Mouse (Mus musculus): ENCODE measurements at regions not wholly inside any gene's neighbourhood (a gene's known extent, or its start where the extent isn't known, plus 50 kb on each side); places are given as distances from the start of the nearest gene placed in this dataset.

DNA sequence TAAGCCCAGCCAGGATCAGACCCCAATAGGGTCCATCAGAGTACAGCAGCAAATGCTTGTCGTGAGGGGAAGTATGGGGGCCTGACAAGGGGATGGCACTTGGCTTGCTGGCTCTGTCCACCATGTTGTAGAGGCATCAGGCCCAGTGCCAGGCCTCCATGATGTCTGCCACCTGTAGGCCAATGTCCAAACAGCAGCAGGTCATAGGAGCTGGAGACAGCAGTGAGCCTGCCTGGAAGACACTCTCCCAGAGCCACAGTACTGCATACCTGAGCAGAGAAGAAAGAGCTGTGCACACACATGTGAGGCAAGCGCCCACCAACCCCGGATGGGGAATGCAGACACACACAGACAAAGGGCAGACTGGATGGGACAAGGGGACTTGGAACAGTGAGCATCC lies 55.4 kb upstream of the Slc22a12 start:
- Histone ChIP-seq H3K27me3 (ENCODE audit: control insufficient read depth, insufficient read depth, low read length) (no peaks in the 10 kb centered on the region), H3K4me1 (ENCODE audit: control insufficient read depth, insufficient read depth, insufficient read length, low read length) (peaks cover 14% of the 10 kb centered on the region), H3K27ac (ENCODE audit: insufficient read depth, low read depth, low read length) (no peak overlapping the region), H3K4me3 (ENCODE audit: low read depth, low read length) (no peak overlapping the region), H3K36me3 (ENCODE audit: control insufficient read depth, insufficient read depth, low read length) (no peaks in the 10 kb centered on the region)
- 90% methylated on average over 3 of the region's 3 CpGs for WGBS
- TF ChIP-seq CTCF (IDR thresholded peaks at IDR 0.05; ENCODE audit: extremely low read depth, insufficient read length, insufficient replicate concordance, low read depth, low read length) (no peak), POLR2A (IDR thresholded peaks at IDR 0.05; ENCODE audit: low read depth, low read length) (no peak)

DNA sequence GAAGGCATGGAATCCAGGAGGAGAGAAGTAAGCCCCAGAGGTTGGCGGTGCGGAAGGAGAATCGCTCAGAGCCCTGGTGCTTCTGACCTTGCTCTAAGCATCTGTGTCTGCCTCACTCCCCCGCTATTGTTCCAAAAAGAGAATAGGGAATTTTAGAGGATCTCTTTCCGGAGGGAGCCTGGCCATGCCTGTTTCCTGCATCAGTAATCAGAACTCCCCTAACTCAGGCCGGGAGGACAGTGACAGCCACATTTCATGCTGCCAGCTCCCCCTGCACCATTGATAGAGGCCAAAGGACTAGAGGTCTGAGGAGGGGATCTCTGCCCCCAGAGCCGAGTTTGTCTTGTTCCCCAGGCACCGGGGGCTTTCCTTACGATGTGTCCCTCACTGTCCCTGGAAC lies 53.0 kb upstream of the Slc22a12 start:
- H3K27me3 ChIP-seq (ENCODE audit: control insufficient read depth, insufficient read depth, low read length) = no peaks in the 10 kb centered on the region
- 67% methylated on average over 9 of the region's 9 CpGs for WGBS
- no peak for TF ChIP-seq POLR2A (IDR thresholded peaks at IDR 0.05; ENCODE audit: low read depth, low read length)
- TF ChIP-seq CTCF (IDR thresholded peaks at IDR 0.05; ENCODE audit: extremely low read depth, insufficient read length, insufficient replicate concordance, low read depth, low read length) = no peak

More for the DNA sequence above, 53.0 kb upstream of the Slc22a12 start:
- Histone ChIP-seq H3K4me3 (ENCODE audit: low read depth, low read length) (no peak overlapping the region), H3K27ac (ENCODE audit: insufficient read depth, low read depth, low read length) (no peak overlapping the region), H3K4me1 (ENCODE audit: control insufficient read depth, insufficient read depth, insufficient read length, low read length) (peaks cover 8% of the 10 kb centered on the region), H3K36me3 (ENCODE audit: control insufficient read depth, insufficient read depth, low read length) (no peaks in the 10 kb centered on the region)
